Mouse (Mus musculus) T-helper 1 cell (primary cell): ENCODE measurements around the gene Gckr.
"Not testable (repeated sequence)": the region's sequence is repeated elsewhere in the genome, so short reads cannot be mapped to it uniquely, and the experiment has no call there.

Experiments
- in situ Hi-C: fragments of 300-600 bp; cut with MboI, MseI; formaldehyde crosslinking; loops from one replicate; pipeline ENCODE4 v1.15.1; 2025; ENCODE audit warnings: high pct_unique_total_duplicates

The Gckr gene

DNA sequence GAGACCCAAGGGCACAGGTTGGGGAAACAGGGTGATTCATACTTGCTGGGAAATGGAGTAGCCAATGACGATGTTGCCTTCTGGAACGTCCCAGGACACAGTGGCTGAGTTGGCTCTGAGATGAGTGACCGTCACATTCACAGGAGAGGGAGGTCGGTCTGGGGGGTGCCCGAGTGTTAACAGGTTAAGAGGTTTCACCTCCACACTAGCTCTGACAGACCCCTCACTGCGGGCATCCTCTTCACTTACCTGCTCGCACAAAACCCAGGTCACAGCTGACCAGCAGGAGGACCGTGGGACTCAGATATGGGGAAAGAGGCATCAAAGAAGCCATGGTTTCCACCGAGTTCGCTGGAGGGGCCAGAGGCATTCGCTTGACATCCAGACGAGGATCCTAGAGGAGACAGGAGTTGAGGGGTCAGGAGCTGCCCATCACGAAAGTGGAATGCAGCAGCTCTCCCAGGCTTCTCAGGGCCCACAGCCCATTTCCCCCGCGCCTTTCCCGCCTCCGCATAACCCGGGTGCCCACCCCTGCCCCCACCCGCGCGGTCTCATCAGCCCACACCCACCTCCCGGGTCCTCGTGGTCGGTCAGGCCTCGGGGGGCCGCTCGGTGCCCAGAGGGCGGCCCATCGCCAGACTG, 2.2 kb upstream of the Gckr start:
- in situ Hi-C loops = no loop called here

DNA sequence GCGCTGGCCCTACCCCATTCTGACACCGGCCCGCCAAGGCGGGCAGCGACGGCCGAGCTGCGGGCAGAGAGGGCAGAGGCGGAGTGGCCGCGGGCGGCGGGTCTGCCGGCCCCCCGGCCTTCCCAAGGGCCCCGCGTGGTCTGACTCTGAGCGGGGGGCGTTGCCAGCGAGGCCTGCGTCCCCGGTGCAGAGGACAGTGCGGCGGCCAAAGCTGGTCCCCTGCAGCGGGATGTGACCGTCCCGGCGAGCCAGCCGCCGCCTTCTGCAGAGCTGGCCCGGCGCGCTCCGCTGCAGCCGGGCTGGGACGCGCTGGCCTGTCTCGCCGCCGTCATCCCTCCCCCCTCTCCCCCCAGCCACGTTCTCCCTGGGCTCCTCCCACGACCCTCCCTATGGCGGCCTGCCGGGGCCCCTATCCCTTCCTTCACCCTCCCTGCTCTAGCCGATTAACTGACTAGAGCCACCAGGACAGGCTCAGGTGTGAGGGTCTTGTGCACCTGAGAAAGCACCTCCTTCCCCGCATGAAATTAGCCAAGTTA, 1.6 kb upstream of the Gckr start, which contains the start of gene Fndc4:
Gene Fndc4 (minus strand): TSS at position 475 of the 536 bp plus-strand sequence.
- in situ Hi-C loops = no loop called here

DNA sequence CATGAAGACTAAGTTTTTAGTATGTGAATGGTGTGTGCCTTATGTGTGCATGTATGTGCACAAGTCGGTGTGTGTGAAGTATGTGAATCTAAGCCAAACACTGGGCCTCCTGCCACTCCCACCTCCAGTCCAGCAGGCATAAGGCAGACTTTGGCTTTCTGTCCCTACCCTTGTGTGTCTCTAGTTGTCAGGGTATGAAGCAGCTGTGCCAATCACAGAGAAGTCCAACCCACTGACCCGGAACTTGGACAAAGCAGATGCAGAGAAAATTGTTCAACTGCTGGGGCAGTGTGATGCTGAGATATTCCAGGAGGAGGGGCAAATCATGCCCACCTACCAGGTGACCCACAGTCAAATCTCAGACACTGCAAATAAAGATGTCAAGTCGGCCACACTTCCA, 738 bp downstream of the Gckr start:
- in situ Hi-C loops = no loop called here

DNA sequence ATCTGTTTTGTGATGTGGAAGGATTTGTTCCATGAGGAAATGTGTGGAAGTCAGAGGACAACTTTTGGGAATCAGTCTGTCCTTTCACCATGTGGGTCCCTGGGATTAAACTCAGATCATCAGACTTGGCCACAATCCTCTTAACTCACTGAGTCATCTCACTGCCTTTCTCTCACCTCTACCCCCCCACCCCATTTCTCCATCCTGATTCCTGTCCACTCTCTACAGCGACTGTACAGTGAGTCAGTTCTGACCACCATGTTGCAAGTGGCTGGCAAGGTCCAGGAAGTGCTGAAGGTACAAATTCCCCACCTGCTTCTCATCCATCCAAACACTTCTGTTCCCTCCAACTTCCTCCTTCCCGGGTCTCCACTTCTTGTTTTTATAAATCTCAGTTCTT, 1.2 kb downstream of the Gckr start:
- in situ Hi-C loops = no loop called here

DNA sequence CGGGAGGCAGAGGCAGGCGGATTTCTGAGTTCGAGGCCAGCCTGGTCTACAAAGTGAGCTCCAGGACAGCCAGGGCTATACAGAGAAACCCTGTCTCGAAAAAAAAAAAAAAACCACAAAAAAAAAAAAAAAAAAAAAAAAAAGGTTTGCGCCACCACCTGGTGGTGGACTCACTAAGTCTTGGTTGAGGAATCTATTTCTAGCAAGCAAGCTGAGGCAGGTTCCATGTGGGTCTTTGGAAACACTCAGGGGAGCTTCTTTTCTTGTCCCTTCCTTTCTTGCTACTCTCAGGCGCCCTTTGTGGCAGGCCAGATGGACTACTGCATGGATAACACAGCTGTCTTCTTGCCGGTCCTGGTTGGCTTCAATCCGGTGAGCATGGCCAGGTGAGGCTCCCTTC, 4.6 kb downstream of the Gckr start:
- in situ Hi-C loops = no loop called here

DNA sequence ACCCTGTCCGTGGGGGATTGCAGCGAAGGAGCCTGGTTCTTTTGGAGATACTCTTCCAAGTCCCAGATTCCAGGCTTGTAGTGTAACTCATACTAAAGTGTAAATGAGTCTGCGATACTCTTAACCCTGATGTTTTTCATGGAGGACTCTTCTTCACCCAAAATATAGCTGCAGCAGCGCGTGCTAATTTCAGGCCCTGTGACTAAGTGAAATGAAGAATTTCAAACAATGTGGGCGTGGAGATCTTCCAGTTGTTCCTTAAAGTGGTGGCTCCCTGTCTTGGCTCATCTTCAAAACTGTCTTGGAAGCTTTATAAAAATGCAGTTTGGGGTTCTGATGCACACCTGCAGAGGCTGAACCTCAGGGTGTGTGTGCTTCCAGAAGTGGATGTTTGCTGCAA, 5.8 kb downstream of the Gckr start:
- in situ Hi-C loops = no loop called here

DNA sequence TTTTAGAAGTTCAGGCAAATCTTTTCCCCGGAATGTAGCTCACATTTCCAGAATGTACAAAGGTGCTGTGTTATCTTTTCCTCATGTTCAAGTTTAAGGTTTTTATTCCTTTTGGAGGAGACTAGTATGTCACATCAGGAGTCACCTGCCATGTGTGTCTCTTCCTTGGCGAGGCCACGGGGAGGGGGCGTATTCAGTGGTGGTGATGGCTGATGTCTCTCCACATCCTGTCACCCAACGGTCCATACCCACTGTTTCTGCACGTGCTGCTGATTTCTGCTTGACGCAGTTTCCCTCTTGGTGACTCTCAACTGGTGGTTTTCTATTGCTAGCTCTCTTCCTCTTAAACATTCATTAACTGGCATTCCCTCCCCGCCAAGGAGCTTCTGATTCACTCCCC, 15.6 kb downstream of the Gckr start:
- in situ Hi-C loops = no loop called here

DNA sequence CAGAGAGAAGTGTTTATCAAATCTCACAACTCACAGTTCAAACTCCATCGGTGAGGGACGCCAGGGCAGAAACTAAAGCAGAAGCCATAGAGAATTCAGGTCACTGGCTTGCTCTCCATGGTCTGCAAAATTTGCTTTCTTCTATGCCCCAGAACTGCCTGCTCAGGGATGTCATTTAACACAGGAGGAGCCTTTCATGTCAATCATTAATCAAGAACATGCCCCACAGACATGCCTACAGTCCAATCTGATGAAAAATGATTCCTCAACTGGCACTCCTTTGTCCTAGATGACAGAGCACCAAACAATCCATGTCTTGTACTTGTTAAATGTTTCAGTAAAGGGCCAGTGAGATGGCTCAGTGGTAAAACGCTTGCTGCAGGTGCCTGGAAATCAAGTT, 25.5 kb downstream of the Gckr start:
- in situ Hi-C loops = no loop called here

DNA sequence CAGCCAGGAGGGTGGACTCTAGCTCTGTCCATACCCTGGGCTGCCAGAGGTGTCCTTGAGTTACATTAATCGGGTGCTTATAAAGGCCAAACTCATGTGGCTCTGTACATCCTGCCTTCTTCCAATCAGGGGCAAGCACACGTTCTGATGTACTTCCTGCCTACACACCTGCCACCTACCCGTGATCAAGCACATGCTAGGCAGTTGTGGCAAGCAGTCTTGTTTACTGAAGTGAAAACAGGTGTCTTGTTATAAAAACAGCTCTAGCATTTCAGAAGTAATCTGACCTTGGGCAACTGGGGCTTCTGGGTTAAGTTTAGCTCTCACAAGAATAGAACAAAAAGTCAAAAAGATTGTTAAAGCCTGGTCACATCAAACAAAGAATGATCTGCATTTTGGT, 26.8 kb downstream of the Gckr start:
- in situ Hi-C loops = no loop called here

DNA sequence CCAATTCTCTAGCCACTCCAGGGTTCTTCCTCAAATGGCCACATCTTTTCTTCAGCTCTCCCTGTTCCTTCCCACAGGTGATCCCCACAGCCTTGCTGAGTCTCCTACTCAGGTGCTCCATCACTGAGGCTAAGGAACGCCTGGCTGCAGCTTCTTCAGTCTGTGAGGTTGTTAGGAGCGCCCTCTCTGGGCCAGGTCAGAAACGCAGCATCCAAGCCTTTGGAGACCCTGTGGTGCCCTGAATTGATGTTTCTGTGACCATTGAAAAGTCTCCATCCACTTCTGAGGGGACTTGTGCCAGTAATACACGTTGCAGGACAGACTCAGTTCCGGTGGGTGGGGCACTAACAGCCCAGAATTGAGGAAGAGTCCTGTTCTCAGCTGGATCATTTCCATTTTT, 29.6 kb downstream of the Gckr start:
- in situ Hi-C loops = no loop called here

DNA sequence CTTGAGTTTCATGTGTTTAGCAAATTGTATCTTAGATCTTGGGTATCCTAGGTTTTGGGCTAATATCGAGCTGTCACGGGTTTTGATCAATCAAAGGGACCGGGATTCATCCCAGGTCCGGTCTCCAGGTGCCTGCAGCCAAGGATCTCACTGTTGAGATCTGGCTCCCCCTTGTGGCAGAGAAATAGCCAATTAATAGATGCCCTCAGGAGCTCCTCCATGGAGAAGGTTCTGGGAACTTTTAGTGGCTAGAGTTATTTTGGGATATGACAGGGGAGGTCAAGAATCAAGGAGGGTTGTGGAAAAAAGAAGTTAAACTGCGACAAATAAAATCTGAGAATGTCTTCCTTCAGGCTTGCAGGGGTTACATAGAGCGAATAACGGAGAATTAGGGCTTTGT, 31.0 kb downstream of the Gckr start:
- in situ Hi-C loops = no loop called here

DNA sequence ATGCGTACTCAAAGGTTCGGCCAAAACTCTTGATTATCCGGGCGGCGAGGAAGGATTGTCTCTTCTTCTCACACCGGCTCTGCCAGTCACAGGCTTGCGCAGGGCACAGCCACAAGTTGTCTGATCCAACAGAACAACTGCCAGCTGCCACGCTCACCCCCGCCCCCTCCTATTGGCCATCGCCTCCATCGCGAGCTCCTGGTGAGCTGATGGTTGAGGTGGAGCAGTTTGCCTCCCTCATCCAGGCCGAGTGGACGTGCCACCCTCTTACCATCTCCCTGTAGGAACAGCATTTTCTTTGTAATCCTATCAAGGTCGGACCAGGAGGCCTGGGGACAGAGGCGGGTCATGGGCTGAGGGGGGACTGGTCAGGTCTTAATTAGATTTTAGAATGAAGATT, 60.3 kb downstream of the Gckr start:
- in situ Hi-C loops = not testable (repeated sequence)

DNA sequence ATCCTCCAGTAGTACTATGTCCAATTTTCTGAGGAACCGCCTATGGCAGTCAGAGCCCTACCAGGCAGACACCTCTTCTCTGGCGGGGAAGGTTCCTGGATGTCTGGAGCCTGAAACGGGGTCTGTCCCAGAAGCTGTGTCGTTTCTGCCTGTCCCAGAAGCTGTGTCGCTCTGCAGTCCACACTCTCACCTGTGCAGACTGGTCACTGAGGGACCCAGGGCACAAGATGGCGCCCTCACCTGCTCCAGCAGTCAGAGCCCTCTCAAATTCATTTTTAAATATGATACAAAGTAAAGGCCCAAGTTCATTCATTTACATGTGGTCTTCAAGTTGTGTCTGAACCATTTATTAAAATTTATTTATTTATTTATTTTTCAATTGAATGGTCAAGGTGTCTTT, 63.7 kb downstream of the Gckr start:
- in situ Hi-C loops = no loop called here
